Mouse (Mus musculus) c-Kit-positive CD71-negative TER-119-negative erythroid progenitor cells, embryonic 14.5 days (primary cell): ENCODE data around the gene Bex3.

Source experiments
- DNase-seq: peaks from one replicate; pipeline ENCODE4 v3.0.0-alpha.2; 2013; ENCODE audit warnings: low read depth

The Bex3 gene

GRCm38 (mm10) chrX:136313792-136314564 is 43.9 kb downstream of the Bex3 start:
- DNase-seq: no peak

GRCm38 (mm10) chrX:136319953-136320352 is 49.9 kb downstream of the Bex3 start:
- DNase-seq: no peak
